Mouse (Mus musculus): Measurements from ENCODE around the gene Traf4. TPM values are rescaled to one million over a fixed set of nuclear protein-coding genes. Genes with fewer than 3 reads are reported as not detected.
"Not testable (repeated sequence)": the region's sequence is repeated elsewhere in the genome, so short reads cannot be mapped to it uniquely, and the experiment has no call there.

The Traf4 gene
- 10 to 100 TPM; 11.3 to 12.5 TPM for total RNA-seq (2021)

DNA sequence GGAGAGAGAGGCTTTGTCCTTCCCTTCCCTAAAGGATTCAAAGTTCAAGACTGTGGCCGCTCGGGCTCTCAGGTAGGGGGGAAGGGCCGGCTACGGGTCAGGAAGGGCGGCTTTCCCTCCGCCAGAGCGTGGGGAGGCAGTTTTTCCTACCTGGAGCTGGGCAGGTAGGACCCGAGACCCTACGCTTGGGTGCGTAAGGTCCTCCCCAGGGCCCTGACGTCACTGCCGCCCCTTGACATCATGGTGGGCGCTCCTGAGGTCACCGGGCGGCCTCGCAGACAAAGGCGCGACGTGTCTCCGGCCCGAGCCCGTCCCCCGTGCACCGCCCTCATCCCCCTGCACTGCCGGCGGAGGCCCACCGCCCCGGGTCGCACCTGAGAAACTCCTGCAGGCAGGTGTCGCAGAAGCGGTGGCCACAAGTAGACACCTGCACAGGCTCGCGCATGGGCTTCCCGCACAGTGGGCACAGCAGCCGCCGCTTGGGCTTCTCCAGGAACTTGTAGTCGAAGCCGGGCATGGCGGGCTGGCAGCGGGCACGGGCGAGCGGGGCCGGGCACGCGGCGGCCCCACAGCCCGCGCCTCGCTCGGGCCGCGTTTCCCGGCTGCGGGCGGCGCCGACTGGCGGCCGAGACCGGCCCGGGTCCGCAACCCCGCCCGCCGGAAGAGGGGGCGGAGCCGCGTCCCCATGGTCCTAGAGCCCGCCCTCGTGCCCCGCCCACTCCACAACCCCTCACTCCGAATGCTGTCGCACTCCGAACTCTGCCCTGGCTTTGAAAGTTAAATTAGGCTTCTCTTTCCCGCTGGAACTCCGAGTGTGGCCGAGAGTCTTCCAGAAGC, at the start of gene Traf4:
Gene Traf4 (minus strand): TSS at position 666 of the 837 bp plus-strand sequence.
- intact Hi-C loops (cut with DNase I) = loop anchor here (2.0 kb wide), 1 partner anchor 70 kb away; the partner anchor contains the start of gene Fam222b
- DNase-seq (ENCODE audit: low spot score in 2 of 2) = peak in 1 of 2 experiments; percentile 77

DNA sequence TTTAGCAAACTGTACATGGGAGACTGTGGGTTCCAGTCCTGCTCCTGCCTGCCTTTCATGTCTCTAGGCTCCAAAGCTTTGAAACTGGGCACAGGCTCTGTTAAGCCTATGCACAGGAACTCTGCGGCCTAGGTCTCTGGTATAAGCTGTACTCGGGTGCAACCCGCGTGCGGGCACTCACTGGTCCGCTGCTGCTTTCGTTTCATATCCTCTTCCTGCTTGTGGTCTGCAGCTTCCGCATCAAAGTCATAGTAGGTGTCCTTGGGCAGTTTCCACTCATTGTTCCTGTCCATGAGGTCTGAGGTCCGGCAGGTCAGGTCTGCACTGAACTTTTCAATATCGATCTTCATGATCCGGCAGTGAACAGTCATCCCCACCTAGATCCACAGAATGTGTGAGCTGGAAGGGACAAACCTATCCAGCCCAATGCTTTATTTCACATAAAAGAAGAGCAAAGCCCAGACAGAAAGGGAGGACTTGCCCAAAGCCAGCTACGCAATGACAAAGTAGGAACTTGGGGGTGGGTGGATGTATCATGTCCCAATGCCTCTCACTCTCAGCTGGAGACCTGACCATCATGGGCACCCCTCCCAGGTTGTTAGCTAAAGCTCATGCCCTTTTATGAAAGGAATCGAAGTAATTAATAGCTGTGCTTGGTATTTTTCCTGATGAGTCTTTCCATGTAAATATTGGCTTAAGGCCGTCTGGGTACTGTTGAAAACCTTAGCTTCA, 47.9 kb upstream of the Traf4 start:
- no peak for DNase-seq (ENCODE audit: low spot score in 2 of 2)
- intact Hi-C loops (cut with DNase I) = no loop called here

DNA sequence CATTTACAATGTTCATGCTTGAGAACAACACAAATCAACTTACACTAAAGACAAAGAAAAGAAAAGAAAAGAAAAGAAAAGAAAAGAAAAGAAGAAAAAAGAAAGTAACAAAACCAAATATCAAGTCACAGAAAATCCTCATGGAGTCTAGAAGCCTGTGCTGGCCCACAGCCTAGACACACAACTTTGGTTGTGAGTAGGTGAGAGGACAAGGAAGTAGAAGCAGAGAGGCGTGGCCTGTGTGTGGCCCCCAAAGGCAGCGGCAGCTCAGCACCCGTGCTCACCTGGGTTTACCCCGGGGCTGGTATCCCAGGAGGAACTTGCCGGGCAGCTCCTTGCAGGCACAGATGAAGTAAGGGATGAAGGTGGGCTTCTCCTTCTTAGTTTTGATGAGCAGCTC, 46.1 kb upstream of the Traf4 start:
- intact Hi-C loops (cut with DNase I) = no loop called here
- no peak for DNase-seq (ENCODE audit: low spot score in 2 of 2)

DNA sequence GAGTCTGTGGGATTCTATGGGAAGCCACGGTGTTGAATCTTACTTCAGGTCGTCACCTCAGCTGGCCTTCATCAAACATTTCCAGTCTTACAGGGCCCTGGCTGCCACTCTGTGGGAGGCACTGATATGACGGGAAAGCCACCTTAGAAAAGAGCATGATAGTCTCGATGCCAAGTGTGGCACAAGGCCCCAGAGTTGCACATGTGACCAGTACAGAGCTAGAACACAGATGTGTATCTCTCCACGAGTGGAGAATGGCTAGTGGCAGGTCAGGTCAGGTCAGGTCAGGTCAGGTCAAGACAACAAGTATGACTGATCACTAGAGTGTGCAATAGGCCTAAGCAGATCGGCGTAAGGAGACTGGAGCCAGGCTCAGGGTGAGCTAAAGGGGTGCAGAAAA, 45.2 kb upstream of the Traf4 start:
- no peak for DNase-seq (ENCODE audit: low spot score in 2 of 2)
- intact Hi-C loops (cut with DNase I) = no loop called here

DNA sequence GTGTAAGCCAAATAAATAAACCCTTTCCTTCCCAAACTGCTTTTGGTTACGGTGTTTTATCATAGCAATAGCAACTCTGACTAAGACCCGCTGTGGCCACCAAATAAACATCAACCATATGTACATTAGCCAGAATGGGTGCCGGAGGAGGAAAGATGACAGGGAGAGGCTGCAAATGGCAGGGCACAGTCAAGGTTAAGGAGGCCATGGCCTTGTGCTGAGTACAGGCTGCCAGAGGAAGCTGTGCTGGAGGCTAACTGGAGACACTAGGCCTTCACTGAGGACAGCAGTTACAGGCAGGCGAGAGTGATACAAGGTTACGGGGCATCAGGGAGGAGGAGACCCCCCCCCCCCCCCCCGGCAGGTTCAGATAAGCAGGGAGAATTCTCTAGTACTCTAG, 44.5 kb upstream of the Traf4 start:
- intact Hi-C loops (cut with DNase I) = no loop called here
- no peak for DNase-seq (ENCODE audit: low spot score in 2 of 2)

DNA sequence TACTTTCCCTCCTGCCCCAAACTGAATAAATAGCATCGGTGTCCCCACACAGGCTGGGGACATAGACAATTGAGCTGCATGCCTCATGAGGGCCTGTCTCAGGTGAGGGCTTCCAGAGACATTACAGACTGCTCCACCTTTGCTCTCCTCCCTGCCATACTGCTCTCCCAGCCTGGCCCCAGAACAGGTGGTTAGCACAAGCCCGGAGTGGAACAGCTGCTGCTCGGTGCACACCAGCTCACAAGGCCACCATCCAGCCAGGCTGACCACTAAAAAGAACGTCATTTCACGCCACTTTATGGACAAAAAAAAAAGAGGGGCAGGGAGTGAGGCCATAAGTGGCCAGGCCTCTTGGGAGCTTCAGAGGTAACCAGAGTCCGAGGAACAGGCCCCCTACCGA, 41.8 kb upstream of the Traf4 start:
- intact Hi-C loops (cut with DNase I) = no loop called here
- DNase-seq (ENCODE audit: low spot score in 2 of 2) = no peak

DNA sequence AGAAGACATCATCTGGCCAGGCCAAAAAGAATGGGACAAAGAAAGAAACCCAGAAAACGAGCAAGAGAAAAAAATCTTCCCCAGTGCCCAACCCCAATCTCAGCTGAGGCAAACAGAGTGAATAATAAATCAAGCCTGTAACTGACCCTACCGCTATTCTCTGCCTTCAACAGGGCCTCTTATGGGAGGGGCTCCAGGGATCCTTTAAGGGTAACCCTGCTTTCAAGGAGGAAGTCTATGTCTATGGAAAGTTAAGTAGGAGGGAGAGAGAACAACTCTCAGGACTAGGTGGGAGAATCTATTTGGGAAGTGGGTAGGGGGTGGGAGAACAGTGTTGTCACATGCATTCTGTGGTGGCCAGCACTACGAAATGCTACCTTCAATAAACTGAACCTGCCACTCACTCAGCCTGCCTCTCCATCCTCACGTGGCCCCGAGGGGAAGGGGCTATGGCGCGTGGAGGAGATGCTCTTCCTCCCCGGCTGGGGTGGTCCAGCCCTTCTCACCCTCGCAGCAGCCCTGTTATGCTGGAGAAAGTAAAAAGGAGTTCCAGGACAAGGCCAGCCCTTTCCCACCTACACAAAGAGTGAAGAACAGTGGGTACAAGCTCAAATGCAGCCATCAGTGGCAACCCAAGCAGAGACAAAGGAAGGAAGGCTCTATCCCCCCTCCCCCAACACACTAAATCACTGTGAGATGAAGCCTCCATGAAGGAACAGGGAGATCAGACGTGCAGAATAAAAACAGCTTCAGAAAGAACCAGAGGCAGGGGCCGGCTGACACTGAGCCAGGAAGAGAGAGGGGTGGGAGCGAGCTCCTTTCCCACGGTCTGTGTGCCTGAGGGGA, 40.2 kb upstream of the Traf4 start:
- intact Hi-C loops (cut with DNase I) = no loop called here
- DNase-seq (ENCODE audit: low spot score in 2 of 2) = no peak

DNA sequence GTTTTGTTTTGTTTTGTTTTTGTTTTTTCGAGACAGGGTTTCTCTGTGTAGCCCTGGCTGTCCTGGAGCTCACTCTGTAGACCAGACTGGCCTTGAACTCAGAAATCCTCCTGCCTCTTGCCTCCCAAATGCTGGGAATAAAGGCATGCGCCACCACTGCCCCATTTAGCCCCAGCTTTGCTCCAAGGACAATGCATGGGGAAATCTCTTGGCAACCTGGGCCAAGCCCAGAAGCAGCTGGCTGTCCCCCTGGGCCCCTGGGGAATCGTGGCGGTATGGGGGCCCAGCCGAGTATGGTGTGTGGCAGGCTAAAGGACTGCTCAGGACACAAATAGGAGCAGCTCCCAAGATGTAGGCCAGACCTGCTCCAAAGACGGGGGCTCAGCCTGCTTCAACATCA, 38.9 kb upstream of the Traf4 start:
- DNase-seq (ENCODE audit: low spot score in 2 of 2) = no peak
- intact Hi-C loops (cut with DNase I) = no loop called here

DNA sequence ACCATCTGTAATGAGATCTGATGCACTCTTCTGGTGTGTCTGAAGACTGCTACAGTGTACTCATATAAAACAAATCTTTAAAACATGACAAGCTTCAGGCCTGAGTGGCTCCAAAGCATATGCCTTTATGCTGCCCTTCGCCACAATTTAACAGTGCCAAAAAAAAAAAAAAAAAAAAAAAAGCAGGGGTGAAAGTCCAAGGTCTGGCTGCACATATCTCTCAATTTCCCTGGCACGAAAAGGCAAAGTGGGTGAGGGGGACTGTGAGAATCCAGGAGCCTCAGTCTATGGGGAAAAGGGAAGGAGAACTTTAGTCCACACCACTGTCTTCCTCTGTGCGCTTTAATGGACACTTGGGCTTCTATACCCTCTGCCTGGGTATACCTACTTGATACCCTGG, 37.0 kb upstream of the Traf4 start:
- intact Hi-C loops (cut with DNase I) = no loop called here
- DNase-seq (ENCODE audit: low spot score in 2 of 2) = no peak

DNA sequence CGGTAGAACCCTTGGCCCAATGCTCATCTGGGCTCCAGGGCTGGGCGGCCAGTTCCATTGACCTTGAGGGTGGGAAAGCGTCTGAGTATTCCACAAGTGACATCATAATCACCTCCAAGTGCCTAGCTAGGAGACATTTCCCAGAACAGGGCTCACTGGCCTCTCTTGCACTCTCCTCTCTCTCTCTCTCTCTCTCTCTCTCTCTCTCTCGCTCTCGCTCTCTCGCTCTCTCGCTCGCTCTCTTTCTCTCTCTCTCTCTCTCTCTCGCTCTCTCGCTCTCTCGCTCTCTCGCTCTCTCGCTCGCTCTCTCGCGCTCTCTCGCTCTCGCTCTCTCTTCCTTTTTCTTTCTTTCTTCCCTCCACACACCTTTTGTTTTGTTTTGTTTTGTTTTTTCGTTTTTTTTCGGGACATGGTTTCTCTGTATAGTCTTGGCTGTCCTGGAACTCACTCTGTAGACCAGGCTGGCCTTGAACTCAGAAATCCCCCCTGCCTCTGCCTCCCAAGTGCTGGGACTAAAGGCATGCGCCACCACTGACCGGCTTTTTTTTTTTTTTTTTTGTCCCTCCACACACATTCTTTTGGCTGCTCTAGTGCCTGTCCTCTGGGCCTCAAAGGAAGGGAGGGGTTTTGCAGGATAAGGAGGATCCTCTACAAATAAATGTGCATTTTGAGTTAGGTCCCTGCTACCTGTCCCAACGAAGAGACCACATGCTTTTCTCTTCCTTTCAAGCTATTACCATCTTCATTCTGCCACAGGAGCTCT, 29.9 kb upstream of the Traf4 start:
- intact Hi-C loops (cut with DNase I) = no loop called here
- no peak for DNase-seq (ENCODE audit: low spot score in 2 of 2)

DNA sequence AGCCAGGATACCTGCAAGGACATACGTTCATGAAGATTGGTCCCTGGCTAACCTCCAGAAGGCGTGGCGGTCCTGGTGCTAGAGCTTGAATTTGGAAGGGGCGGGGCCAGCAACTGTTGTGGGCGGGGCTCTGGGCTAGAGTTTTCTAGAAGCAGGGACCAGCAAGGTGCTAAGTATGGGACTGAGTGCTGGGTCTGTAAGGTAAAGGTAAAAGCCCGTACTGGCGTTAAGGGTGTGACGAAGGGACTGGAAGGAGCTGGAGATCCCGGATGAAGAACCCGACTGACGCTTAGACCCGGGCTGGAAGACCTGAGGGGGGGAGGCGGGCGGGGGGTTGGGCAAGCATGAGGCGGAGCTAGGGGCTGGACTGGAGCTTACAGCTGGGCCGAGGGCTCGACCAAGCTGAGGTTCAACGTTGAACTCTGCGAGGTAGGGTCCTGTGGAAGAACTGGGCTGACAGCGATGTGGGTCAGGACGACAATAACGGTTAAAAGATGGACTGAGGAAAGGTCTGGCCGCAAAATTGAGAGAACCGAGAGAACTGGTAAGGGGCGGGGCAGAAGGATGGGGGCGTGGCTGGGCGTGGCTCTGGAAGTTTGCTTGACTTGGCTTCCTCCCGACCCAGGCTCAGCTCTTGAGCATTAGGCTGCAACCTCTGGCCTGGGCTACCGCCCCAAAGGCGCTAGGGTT, 29.2 kb upstream of the Traf4 start:
- intact Hi-C loops (cut with DNase I) = no loop called here
- no peak for DNase-seq (ENCODE audit: low spot score in 2 of 2)

DNA sequence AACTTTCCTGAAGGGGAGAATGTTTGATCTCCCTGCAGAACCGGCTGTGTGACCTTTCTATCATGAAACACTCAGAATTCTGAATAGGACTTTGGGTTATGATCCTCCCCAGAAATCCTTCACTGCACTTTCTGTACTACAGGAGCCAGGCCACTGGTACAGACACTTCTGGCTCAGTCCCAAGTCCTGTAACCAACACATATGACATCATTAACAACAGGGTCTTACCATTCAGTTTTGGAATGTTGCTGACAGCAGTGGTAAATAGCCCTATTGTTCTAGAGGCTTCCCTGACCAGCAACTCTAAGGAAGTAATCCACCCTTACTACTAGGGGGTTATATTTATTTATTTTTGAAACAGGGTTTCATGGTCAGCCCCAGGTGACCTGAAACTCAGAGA, 27.7 kb upstream of the Traf4 start, which contains the start of gene Proca1:
Gene Proca1 (plus strand): TSS at position 280 of the 400 bp plus-strand sequence.
- intact Hi-C loops (cut with DNase I) = no loop called here
- DNase-seq (ENCODE audit: low spot score in 2 of 2) = no peak

DNA sequence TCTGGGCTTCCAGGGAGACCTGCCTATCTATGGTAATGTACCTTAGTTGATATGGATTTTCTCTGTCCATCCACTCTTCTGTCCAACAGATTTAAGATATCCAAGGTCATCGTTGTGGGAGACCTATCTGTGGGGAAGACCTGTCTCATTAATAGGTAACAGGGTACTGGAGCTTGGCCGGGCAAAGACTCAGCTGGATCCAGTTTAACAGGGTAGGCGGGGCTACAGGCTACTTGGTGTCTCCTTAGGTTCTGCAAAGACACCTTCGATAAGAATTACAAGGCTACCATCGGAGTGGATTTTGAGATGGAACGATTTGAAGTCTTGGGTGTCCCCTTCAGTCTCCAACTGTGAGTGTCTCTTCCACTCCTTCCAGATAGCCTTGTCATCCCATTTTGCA, 24.7 kb upstream of the Traf4 start:
- intact Hi-C loops (cut with DNase I) = no loop called here
- DNase-seq (ENCODE audit: low spot score in 2 of 2) = no peak

DNA sequence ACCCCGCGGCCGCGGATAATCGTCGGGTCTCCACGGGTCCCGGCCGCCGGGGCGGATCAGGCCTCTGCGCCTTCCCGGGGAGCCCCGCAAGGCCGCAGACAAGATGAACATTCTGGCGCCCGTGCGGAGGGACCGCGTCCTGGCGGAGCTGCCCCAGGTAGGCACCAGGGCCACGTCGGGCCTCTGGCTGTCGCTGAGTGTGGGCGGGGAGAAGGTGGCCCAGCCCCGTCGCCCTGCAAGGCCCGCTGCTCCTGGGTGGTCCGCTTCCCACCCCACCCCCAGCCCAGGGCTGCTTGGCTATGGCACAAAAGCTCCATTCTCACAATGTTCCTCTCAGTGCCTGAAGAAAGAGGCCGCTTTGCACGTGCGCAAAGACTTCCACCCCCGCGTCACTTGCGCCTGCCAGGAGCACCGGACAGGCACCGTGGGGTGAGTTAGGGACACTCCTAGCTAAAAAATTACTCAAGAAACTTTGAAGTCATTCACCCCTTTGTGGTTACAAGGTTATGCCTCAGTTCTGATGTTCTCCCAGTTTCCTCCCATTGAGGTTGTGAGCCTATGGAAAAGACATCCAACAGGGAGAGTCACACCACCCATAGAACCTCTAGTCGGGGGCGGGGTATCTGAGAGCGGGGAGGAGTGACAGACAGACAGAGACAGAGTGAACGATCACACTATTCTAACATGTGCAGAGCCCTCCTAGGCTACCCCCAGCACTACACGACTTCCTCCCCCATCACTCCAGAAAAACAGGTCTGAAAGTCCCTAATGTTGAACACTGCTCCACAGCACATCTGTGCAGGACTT, 24.0 kb upstream of the Traf4 start:
- DNase-seq (ENCODE audit: low spot score in 2 of 2) = peak; percentile 71 to 83
- intact Hi-C loops (cut with DNase I) = loop anchor here (2.0 to 5.0 kb wide), 2 partner anchors 25 to 53 kb away; no protein-coding TSS in a partner anchor

DNA sequence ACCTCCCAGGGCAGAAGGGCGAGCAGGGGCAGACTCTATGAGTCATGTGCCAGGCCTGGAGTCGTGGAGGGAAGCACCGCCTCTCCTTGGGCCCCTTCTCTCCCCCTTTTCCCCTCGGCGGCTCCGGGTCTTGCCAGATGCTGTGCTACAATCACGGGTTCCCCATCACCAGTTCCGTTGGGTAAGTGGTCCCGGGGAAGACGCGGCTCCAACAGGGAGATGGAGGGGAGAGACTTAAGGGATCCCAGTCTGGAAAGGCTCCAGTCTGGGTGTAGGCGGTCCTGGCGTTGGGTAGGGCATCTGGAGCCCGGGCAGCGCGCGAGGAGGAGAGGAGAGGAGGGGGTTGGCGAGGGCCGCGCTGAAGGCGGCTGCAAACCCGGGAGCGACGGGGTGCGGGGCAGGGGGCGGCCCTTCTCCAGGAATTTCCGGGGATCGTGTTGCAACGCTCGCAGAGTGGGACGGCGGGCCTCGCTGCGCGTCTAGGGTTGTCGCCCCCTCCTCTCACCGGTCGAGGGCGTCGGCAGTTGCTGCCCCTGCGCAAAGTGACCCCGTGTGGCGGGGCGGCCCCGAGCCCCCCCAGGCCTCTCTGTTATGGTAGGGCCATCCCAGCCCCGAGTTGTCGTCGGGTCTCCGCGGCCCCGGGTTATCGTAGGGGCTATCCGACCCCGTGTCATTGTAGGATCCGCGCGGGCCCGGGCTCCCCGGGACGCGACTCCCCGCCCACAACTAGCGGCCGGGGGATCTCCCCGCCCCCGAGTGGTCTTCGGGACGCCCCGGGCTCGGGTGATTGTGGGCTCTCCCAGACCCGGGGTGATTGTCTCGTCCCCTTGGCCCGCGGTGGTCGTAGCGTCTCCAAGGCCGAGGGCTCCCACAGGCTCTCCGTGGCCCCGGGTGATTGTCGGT, 23.2 kb upstream of the Traf4 start, which contains the start of gene Rab34:
Gene Rab34 (plus strand): TSS at position 100 of the 903 bp plus-strand sequence.
- intact Hi-C loops (cut with DNase I) = loop anchor here (2.0 to 5.0 kb wide), 2 partner anchors 26 to 54 kb away; no protein-coding TSS in a partner anchor

DNA sequence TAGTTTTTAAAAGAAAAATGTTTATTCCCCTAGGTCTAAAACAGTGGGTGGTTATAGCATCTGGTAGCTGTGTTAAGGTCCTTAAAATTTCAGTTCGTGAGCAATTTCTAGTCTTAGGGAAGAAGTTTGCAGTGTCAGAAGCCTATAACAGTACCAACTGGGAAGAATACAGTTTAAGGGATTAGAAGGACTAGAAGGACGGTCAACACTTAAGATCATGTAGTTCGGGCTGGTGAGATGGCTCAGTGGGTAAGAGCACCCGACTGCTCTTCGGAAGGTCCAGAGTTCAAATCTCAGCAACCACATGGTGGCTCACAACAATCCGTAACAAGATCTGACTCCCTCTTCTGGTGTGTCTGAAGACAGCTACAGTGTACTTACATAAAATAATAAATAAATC, 19.3 kb upstream of the Traf4 start:
- not testable (repeated sequence) for DNase-seq (ENCODE audit: low spot score in 2 of 2)
- intact Hi-C loops (cut with DNase I) = loop anchor here (5.0 kb wide), 1 partner anchor 58 kb away; no protein-coding TSS in a partner anchor

More for the DNA sequence above, 23.2 kb upstream of the Traf4 start, which contains the start of gene Rab34:
- DNase-seq (ENCODE audit: low spot score in 2 of 2) = peak; percentile 62 to 68

All from left cerebral cortex, postnatal 25 days (tissue).